Mouse (Mus musculus) neural tube, embryonic 12.5 days (tissue): ENCODE measurements around the gene Fkrp. TPM values are rescaled to one million over a fixed set of nuclear protein-coding genes. Genes with fewer than 3 reads are reported as not detected.

Source experiments
- ATAC-seq: fragments of 200-750 bp; cut with Nextera tagmentation; 2 replicates; pipeline ENCODE4 v1.8.0; 2017; ENCODE audit warnings: low read depth, mild to moderate bottlenecking, moderate TSS enrichment, moderate library complexity; ENCODE audit not compliant: low FRiP score
- H3K27ac ChIP-seq: fragments of 300-500 bp; sonication (generic); 2 replicates; pipeline ENCODE4 v1.5.1; 2016
- H3K27me3 ChIP-seq: fragments of 300-500 bp; sonication (generic); replicated peaks from 2 replicates; pipeline ENCODE4 v1.6.1; 2016; ENCODE audit warnings: mild to moderate bottlenecking
- H3K36me3 ChIP-seq: fragments of 300-500 bp; sonication (generic); 2 replicates; pipeline ENCODE4 v1.6.1; 2016; ENCODE audit warnings: mild to moderate bottlenecking
- H3K4me1 ChIP-seq: fragments of 300-500 bp; sonication (generic); 2 replicates; pipeline ENCODE4 v1.6.1; 2016
- H3K4me2 ChIP-seq: fragments of 300-500 bp; sonication (generic); replicated peaks from 2 replicates; pipeline ENCODE4 v1.6.1; 2016; ENCODE audit warnings: mild to moderate bottlenecking
- H3K4me3 ChIP-seq: fragments of 300-500 bp; sonication (generic); 2 replicates; pipeline ENCODE4 v1.5.1; 2016
- H3K9ac ChIP-seq: fragments of 300-500 bp; sonication (generic); 2 replicates; pipeline ENCODE4 v1.6.1; 2016; ENCODE audit warnings: mild to moderate bottlenecking
- H3K9me3 ChIP-seq: fragments of 300-500 bp; sonication (generic); 2 replicates; pipeline ENCODE4 v1.6.1; 2016; ENCODE audit warnings: mild to moderate bottlenecking
- WGBS: fragments of 180-500 bp; shearing (Covaris S2); methylation state at CpG from one replicate; pipeline ENCODE4 v1.1.7; 2016; 5-methylcytosine and 5-hydroxymethylcytosine counted together
- polyA plus RNA-seq: library from polyadenylated mRNA; unstranded; fragments of >200 nt; fragmentation: Nextera tagmentation; extraction: Ambion mirVana; gene quantifications from 2 replicates; pipeline ENCODE4 v1.2.1, GENCODE M21; 2016

Gene Fkrp
- polyA plus RNA-seq, 1 experiment from 2014 or later, result 35.7 TPM

- Histone ChIP-seq H3K4me1 (no peaks in the 10 kb centered on the region), H3K9ac (no peak overlapping the region), H3K27ac (no peak overlapping the region), H3K36me3 (no peaks in the 10 kb centered on the region), H3K4me3 (no peak overlapping the region), H3K27me3 (no peaks in the 10 kb centered on the region), H3K9me3 (no peaks in the 10 kb centered on the region), H3K4me2 (no peak overlapping the region)
- ATAC-seq, result no peak
- 26% methylated on average over 8 of the region's 8 CpGs for WGBS
Measured at GRCm38 (mm10) chr7:16760292-16760691, 56.2 kb downstream of the Fkrp start.

Other genes starting within 250 kb of the Fkrp start
- 33.5 and 36.8 TPM in 2 replicates for gene Arhgap35, start 201.7 kb downstream of the Fkrp start, polyA plus RNA-seq
- gene Ceacam15, start 141.0 kb downstream of the Fkrp start, polyA plus RNA-seq, result not detected in 2 replicates
- not detected in 2 replicates for gene Ceacam9, start 94.8 kb downstream of the Fkrp start, polyA plus RNA-seq
- gene Ap2s1, start 78.3 kb downstream of the Fkrp start, polyA plus RNA-seq, result 286 and 298 TPM in 2 replicates
- 17.8 and 18.9 TPM in 2 replicates for gene Slc1a5, start 35.4 kb downstream of the Fkrp start, polyA plus RNA-seq
- gene Strn4, start 843 bp downstream of the Fkrp start, polyA plus RNA-seq, result 170 and 172 TPM in 2 replicates
- gene Prkd2, start 26.2 kb upstream of the Fkrp start, polyA plus RNA-seq, result 9.5 and 10.4 TPM in 2 replicates
- gene Dact3, start 58.6 kb upstream of the Fkrp start, polyA plus RNA-seq, result 9.0 and 10.2 TPM in 2 replicates
- gene Gng8, start 75.1 kb upstream of the Fkrp start, polyA plus RNA-seq, result 8.4 and 9.6 TPM in 2 replicates
- gene Ptgir, start 89.8 kb upstream of the Fkrp start, polyA plus RNA-seq, result 1.5 and 3.0 TPM in 2 replicates
- gene Calm3, start 107.4 kb upstream of the Fkrp start, polyA plus RNA-seq, result 213 and 232 TPM in 2 replicates
- gene Pnmal2, start 128.0 kb upstream of the Fkrp start, polyA plus RNA-seq, result 40.2 and 47.5 TPM in 2 replicates
- 25.6 and 26.2 TPM in 2 replicates for gene Pnmal1, start 142.9 kb upstream of the Fkrp start, polyA plus RNA-seq
- gene Gm42372, start 166.4 kb upstream of the Fkrp start, polyA plus RNA-seq, result 1.5 and 2.0 TPM in 2 replicates
- 7.9 and 15.3 TPM in 2 replicates for gene Ccdc8, start 176.0 kb upstream of the Fkrp start, polyA plus RNA-seq
- gene Ppp5c, start 211.2 kb upstream of the Fkrp start, polyA plus RNA-seq, result 112 and 113 TPM in 2 replicates
- gene Hif3a, start 245.7 kb upstream of the Fkrp start, polyA plus RNA-seq, result 5.2 and 5.7 TPM in 2 replicates